Mouse (Mus musculus): Measurements from ENCODE around the gene Spcs2. TPM values are rescaled to one million over a fixed set of nuclear protein-coding genes. Genes with fewer than 3 reads are reported as not detected.
"Not testable (repeated sequence)": the region's sequence is repeated elsewhere in the genome, so short reads cannot be mapped to it uniquely, and the experiment has no call there.

The Spcs2 gene
- polyA plus RNA-seq, 1 experiment from 2014 or later = 206 TPM

- H3K27me3 ChIP-seq = no peaks in the 10 kb centered on the region
- in situ Hi-C loops (cut with MboI; ENCODE audit: low pct_unique_long_range_greater_than_20kb) = no loop called here
- no peak for TF ChIP-seq CTCF (IDR thresholded peaks at IDR 0.05)
- CTCF ChIA-PET = no interaction called here
- POLR2A ChIA-PET = no interaction called here
- ATAC-seq = no peak
- no peak for DNase-seq (ENCODE audit: low read depth, low spot score)
Measured at GRCm38 (mm10) chr7:99824649-99825483, 38.4 kb downstream of the Spcs2 start.

GRCm38 (mm10) chr7:99823045-99823663 lies 40.1 kb downstream of the Spcs2 start:
- H3K27me3 ChIP-seq = no peaks in the 10 kb centered on the region
- ATAC-seq (no peak), DNase-seq (ENCODE audit: low read depth, low spot score) (no peak)
- CTCF ChIA-PET = interaction anchor here (1.2 kb wide), 1 partner anchor 63 kb away, joined by 3 read pairs; no protein-coding TSS in a partner anchor
- POLR2A ChIA-PET = no interaction called here
- in situ Hi-C loops (cut with MboI; ENCODE audit: low pct_unique_long_range_greater_than_20kb) = no loop called here
- TF ChIP-seq CTCF (IDR thresholded peaks at IDR 0.05) = no peak

- ATAC-seq = no peak
- no peaks in the 10 kb centered on the region for H3K27me3 ChIP-seq
- no peak for TF ChIP-seq CTCF (IDR thresholded peaks at IDR 0.05)
- ChIA-PET CTCF (interaction anchor here (1.2 kb wide), 1 partner anchor 63 kb away, joined by 3 read pairs; no protein-coding TSS in a partner anchor), POLR2A (no interaction called here)
- in situ Hi-C loops (cut with MboI; ENCODE audit: low pct_unique_long_range_greater_than_20kb) = no loop called here
- no peak for DNase-seq (ENCODE audit: low read depth, low spot score)
Measured at GRCm38 (mm10) chr7:99822426-99822825, 40.8 kb downstream of the Spcs2 start.

GRCm38 (mm10) chr7:99821953-99822352 lies 41.3 kb downstream of the Spcs2 start:
- in situ Hi-C loops (cut with MboI; ENCODE audit: low pct_unique_long_range_greater_than_20kb) = no loop called here
- ChIA-PET CTCF (interaction anchor here (1.2 kb wide), 1 partner anchor 64 kb away, joined by 3 read pairs; no protein-coding TSS in a partner anchor), POLR2A (no interaction called here)
- DNase-seq (ENCODE audit: low read depth, low spot score) = no peak
- H3K27me3 ChIP-seq = no peaks in the 10 kb centered on the region
- no peak for ATAC-seq
- no peak for TF ChIP-seq CTCF (IDR thresholded peaks at IDR 0.05)

DNA sequence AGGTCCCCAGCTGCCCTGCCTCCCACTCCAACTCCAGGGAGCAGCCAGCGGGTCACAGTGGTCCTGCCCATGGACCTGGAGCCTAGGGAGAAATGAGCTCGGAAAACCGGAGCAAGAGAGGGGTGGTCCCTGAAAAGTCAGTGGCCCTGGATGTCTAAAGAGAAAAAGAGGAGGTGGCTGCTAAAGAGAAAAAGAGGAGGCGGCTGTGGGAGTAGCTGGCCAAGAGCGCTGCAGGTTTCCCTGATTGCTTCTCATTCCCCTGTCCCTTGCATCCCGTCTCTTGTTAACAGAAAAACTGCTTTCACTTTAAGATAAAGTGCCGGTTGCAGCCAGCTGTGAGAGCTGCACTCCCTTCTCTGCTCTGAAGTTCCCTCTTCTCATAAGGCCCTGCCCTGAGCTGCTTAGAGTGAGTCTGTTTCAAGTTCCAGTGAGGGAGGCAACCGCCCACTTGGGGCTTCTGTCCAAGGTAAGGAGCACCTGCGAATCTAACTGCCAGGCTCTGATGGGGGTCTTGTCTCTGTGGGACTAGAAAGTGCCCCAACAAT lies 45.0 kb downstream of the Spcs2 start:
- H3K27me3 ChIP-seq; in situ Hi-C loops (cut with MboI; ENCODE audit: low pct_unique_long_range_greater_than_20kb); ATAC-seq; POLR2A ChIA-PET; CTCF ChIA-PET; DNase-seq (ENCODE audit: low read depth, low spot score): not testable (repeated sequence)

DNA sequence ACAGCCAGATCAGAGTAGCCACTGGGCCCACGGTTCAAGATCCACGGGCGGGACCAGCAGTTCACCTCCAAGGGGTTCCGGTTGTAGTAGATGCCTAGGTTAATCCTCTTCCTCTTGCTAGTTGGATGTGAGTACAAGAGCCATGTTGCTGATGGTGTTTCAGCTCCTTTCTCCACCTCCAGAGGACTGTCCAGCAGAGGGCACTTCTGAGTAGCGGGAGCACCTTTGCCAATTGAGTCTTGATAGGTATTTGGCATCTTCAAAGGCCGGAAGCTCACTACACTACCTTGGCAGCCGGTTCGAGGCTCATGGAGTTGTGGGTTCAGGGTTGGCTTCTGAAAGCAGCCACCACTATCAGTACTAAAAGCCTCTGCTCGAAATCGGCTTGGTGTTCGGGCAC lies 49.9 kb downstream of the Spcs2 start:
- CTCF ChIA-PET = interaction anchor here (1.5 to 1.7 kb wide), 3 partner anchors 40 to 64 kb away, joined by 3 to 4 read pairs (median 4); no protein-coding TSS in a partner anchor
- no peak for ATAC-seq
- no peak for DNase-seq (ENCODE audit: low read depth, low spot score)
- TF ChIP-seq CTCF (IDR thresholded peaks at IDR 0.05) = no peak
- POLR2A ChIA-PET = no interaction called here
- no peaks in the 10 kb centered on the region for H3K27me3 ChIP-seq
- in situ Hi-C loops (cut with MboI; ENCODE audit: low pct_unique_long_range_greater_than_20kb) = loop anchor here (5.0 kb wide), 1 partner anchor 64 kb away; no protein-coding TSS in a partner anchor

DNA sequence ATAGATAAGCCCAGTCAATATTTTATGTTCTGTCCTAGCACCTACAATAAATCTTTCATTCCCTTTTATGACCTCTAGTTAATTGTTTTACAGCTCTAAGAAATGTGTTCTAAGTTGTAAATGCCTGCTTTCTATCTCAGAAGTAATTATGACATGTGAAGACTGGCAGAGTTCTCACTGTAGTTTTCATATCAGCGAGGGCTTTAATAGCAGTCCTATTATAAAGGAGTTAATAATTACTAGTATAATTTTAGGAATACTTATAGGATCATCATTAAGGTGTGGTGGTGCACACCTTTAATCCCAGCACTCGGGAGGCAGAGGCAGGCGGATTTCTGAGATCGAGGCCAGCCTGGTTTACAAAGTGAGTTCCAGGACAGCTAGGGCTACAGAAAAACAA lies 51.6 kb downstream of the Spcs2 start:
- in situ Hi-C loops (cut with MboI; ENCODE audit: low pct_unique_long_range_greater_than_20kb) = loop anchor here (5.0 kb wide), 1 partner anchor 66 kb away; no protein-coding TSS in a partner anchor
- DNase-seq (ENCODE audit: low read depth, low spot score) = no peak
- H3K27me3 ChIP-seq = no peaks in the 10 kb centered on the region
- ChIA-PET POLR2A (no interaction called here), CTCF (interaction anchor here (1.2 kb wide), 1 partner anchor 12 kb away, joined by 3 read pairs; no protein-coding TSS in a partner anchor)
- ATAC-seq = no peak
- TF ChIP-seq CTCF (IDR thresholded peaks at IDR 0.05) = no peak

DNA sequence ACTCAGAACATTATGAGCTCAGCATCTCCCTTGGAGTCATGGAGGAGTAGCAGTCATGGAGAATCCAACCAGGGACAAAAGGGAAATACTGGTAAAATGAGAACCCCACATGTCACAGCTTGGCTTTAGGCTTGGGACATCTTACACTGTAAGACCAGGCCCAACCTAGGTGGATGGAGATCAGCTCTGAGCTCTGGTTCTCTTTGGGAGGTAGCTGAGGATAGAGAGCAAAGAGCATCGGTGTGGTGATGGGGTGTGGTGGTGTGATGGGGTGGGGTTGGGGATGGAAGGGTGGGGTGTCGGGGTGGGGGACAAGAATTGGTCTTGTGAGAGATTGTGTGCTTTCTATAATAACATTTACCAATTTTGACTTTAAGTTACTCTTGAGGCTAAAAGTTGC lies 52.4 kb downstream of the Spcs2 start:
- DNase-seq (ENCODE audit: low read depth, low spot score) (no peak), ATAC-seq (no peak)
- ChIA-PET CTCF (interaction anchor here (1.2 kb wide), 1 partner anchor 11 kb away, joined by 3 read pairs; no protein-coding TSS in a partner anchor), POLR2A (no interaction called here)
- in situ Hi-C loops (cut with MboI; ENCODE audit: low pct_unique_long_range_greater_than_20kb) = loop anchor here (5.0 kb wide), 1 partner anchor 66 kb away; no protein-coding TSS in a partner anchor
- no peak for TF ChIP-seq CTCF (IDR thresholded peaks at IDR 0.05)
- no peaks in the 10 kb centered on the region for H3K27me3 ChIP-seq

DNA sequence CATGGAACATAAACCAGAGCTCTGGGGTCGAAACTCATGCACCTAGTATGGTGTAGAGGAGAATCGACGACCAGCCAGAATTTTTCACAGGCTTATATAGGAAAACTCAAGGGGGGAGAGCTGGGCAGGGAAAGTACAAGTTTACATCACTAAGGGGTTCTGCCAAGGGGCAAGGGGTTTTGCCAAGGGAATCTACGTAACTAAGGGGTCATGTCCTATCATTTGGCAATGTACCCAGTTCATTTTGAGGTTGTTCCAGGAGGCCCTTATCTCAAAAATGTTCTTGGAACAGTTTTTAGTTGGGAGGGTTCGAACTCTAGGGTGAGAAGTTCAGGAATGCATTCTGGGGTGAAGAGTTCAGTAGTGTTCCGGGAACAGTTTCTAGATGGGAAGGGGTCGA lies 56.2 kb downstream of the Spcs2 start:
- in situ Hi-C loops (cut with MboI; ENCODE audit: low pct_unique_long_range_greater_than_20kb); DNase-seq (ENCODE audit: low read depth, low spot score); POLR2A ChIA-PET; H3K27me3 ChIP-seq; CTCF ChIA-PET; ATAC-seq: not testable (repeated sequence)

DNA sequence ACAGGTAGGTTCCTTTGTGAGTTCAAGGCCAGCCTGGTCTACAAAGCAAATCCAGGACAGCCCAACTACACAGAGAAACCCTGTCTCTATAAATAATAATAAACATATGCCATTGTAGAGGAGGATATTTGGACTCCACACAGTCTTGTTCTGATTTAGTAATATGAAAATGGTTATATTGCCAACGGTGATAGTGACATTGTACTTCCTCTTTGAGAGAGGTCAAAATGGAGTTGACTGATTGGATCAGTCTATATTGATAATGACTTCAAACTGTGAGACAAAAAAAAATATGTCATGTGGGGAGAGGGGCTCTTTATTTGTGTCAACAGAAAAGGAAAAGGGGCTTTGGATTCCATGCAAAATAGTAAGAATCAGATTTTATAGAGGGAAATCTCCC lies 57.9 kb downstream of the Spcs2 start:
- in situ Hi-C loops (cut with MboI; ENCODE audit: low pct_unique_long_range_greater_than_20kb) = no loop called here
- peaks cover 12% of the 10 kb centered on the region for H3K27me3 ChIP-seq
- ATAC-seq = no peak
- no peak for DNase-seq (ENCODE audit: low read depth, low spot score)
- TF ChIP-seq CTCF (IDR thresholded peaks at IDR 0.05) = no peak
- ChIA-PET CTCF (no interaction called here), POLR2A (no interaction called here)

DNA sequence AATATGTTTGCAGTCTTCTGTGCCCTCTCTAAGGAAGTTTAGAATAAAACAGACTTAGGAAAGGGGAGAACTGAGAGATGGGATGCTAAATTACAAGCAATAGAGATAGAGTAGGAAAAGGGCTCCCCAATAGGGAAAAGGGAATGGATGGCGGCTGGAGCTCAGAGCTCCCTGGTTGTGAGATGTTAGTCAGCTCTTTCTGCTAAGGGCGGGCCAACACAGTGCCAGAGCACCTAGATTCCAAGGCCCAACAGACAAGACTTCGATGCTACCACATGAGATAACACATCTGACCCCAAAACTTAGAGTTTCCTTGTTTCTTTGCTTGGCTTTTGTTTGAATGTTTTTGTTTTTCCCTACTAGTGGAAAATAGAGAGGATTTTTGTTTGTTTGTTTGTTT lies 59.2 kb downstream of the Spcs2 start:
- DNase-seq (ENCODE audit: low read depth, low spot score); CTCF ChIA-PET; POLR2A ChIA-PET; ATAC-seq: not testable (repeated sequence)
- peaks cover 15% of the 10 kb centered on the region for H3K27me3 ChIP-seq
- in situ Hi-C loops (cut with MboI; ENCODE audit: low pct_unique_long_range_greater_than_20kb) = loop anchor here (5.0 kb wide), 1 partner anchor 302 kb away; no protein-coding TSS in a partner anchor

Measured in Patski (cell line).